Mouse (Mus musculus) E14TG2a.4 (cell line): ENCODE measurements around the gene Cdkn3.

Experiments
- H3K27me3 ChIP-seq: 2 replicates; pipeline ENCODE4 v1.6.1; 2014; ENCODE audit warnings: low read length, control low read depth; ENCODE audit not compliant: insufficient read depth
- H3K36me3 ChIP-seq: 2 replicates; pipeline ENCODE4 v1.6.1; 2014; ENCODE audit warnings: low read length, control low read depth; ENCODE audit not compliant: insufficient read depth
- H3K4me1 ChIP-seq: replicated peaks from 2 replicates; pipeline ENCODE4 v1.6.1; 2014; ENCODE audit warnings: low read depth, low read length, control low read depth
- H3K4me3 ChIP-seq: replicated peaks from 2 replicates; pipeline ENCODE4 v1.5.1; 2014; ENCODE audit warnings: mild to moderate bottlenecking, low read length
- H3K9me3 ChIP-seq: 2 replicates; pipeline ENCODE4 v1.6.1; 2014; ENCODE audit warnings: low read length, control low read depth
- CTCF ChIP-seq: conservative IDR thresholded peaks from 2 replicates; pipeline ENCODE4 v1.5.1; 2014; ENCODE audit warnings: low read length
- NANOG ChIP-seq: IDR thresholded peaks from 2 replicates; pipeline ENCODE4 v1.6.1; 2014; ENCODE audit warnings: borderline replicate concordance, low read length, mixed read lengths
- POU5F1 ChIP-seq: IDR thresholded peaks from 2 replicates; pipeline ENCODE4 v1.6.1; 2014; ENCODE audit warnings: low read length, borderline replicate concordance

The Cdkn3 gene

GRCm38 (mm10) chr14:46787787-46788504 is 27.6 kb downstream of the Cdkn3 start, which contains the start of gene Cnih1:
Cnih1 (minus strand) TSS chr14:46788411.
- peak within 1 kb of the TSS; percentile 91 for H3K4me3 ChIP-seq
- TF ChIP-seq CTCF (peak; percentile 18; the same call in 1 of the 2 replicates), POU5F1 (no peak), NANOG (no peak)
- peaks cover 17% of the 10 kb centered on the region for H3K36me3 ChIP-seq
- H3K27me3 ChIP-seq, result no peaks in the 10 kb centered on the region
- H3K4me1 ChIP-seq, result peaks cover 23% of the 10 kb centered on the region
- H3K9me3 ChIP-seq, result no peaks in the 10 kb centered on the region

- Histone ChIP-seq H3K27me3 (no peaks in the 10 kb centered on the region), H3K4me1 (peaks cover 23% of the 10 kb centered on the region), H3K9me3 (peaks cover 4% of the 10 kb centered on the region), H3K36me3 (peaks cover 15% of the 10 kb centered on the region), H3K4me3 (peak overlapping the region; percentile 91)
- TF ChIP-seq CTCF, result no peak
Measured at GRCm38 (mm10) chr14:46788505-46788901, 28.2 kb downstream of the Cdkn3 start.

- Histone ChIP-seq H3K9me3 (peaks cover 17% of the 10 kb centered on the region), H3K4me1 (peaks cover 20% of the 10 kb centered on the region), H3K36me3 (peaks cover 4% of the 10 kb centered on the region; the same call in 1 of the 2 replicates), H3K4me3 (no peak overlapping the region), H3K27me3 (no peaks in the 10 kb centered on the region)
- TF ChIP-seq POU5F1 (no peak), CTCF (peak; percentile 52), NANOG (no peak)
Measured at GRCm38 (mm10) chr14:46790303-46790702, 30.0 kb downstream of the Cdkn3 start.

- H3K36me3 ChIP-seq, result peaks cover 4% of the 10 kb centered on the region; the same call in 1 of the 2 replicates
- H3K9me3 ChIP-seq, result peaks cover 17% of the 10 kb centered on the region
- no peak overlapping the region for H3K4me3 ChIP-seq
- no peak for TF ChIP-seq CTCF
- no peak for TF ChIP-seq NANOG
- TF ChIP-seq POU5F1, result no peak
- H3K4me1 ChIP-seq, result peaks cover 19% of the 10 kb centered on the region
- H3K27me3 ChIP-seq, result no peaks in the 10 kb centered on the region
Measured at GRCm38 (mm10) chr14:46790723-46791122, 30.4 kb downstream of the Cdkn3 start.

- no peak for TF ChIP-seq POU5F1
- TF ChIP-seq NANOG, result no peak
- TF ChIP-seq CTCF, result no peak
- peaks cover 26% of the 10 kb centered on the region for H3K9me3 ChIP-seq
- no peak overlapping the region for H3K4me3 ChIP-seq
- H3K27me3 ChIP-seq, result no peaks in the 10 kb centered on the region
- H3K36me3 ChIP-seq, result peaks cover 6% of the 10 kb centered on the region; the same call in 1 of the 2 replicates
- H3K4me1 ChIP-seq, result no peaks in the 10 kb centered on the region
Measured at GRCm38 (mm10) chr14:46794157-46794556, 33.8 kb downstream of the Cdkn3 start.

GRCm38 (mm10) chr14:46800684-46801345 is 40.5 kb downstream of the Cdkn3 start:
- TF ChIP-seq CTCF (no peak), NANOG (no peak), POU5F1 (no peak)
- Histone ChIP-seq H3K36me3 (peaks cover 14% of the 10 kb centered on the region), H3K4me1 (peaks cover 6% of the 10 kb centered on the region; the same call in 1 of the 2 replicates), H3K27me3 (no peaks in the 10 kb centered on the region), H3K9me3 (peaks cover 16% of the 10 kb centered on the region), H3K4me3 (no peak overlapping the region)

GRCm38 (mm10) chr14:46803259-46803658 is 42.9 kb downstream of the Cdkn3 start:
- Histone ChIP-seq H3K4me3 (no peak overlapping the region), H3K9me3 (peaks cover 15% of the 10 kb centered on the region), H3K4me1 (peaks cover 6% of the 10 kb centered on the region; the same call in 1 of the 2 replicates), H3K36me3 (peaks cover 20% of the 10 kb centered on the region), H3K27me3 (no peaks in the 10 kb centered on the region)
- no peak for TF ChIP-seq POU5F1
- TF ChIP-seq CTCF, result no peak
- no peak for TF ChIP-seq NANOG

GRCm38 (mm10) chr14:46803791-46804190 is 43.5 kb downstream of the Cdkn3 start:
- TF ChIP-seq CTCF (no peak), POU5F1 (no peak), NANOG (no peak)
- Histone ChIP-seq H3K4me3 (no peak overlapping the region), H3K36me3 (peaks cover 25% of the 10 kb centered on the region)

More at GRCm38 (mm10) chr14:46803791-46804190, 43.5 kb downstream of the Cdkn3 start:
- Histone ChIP-seq H3K27me3 (no peaks in the 10 kb centered on the region), H3K4me1 (peaks cover 6% of the 10 kb centered on the region; the same call in 1 of the 2 replicates), H3K9me3 (peaks cover 11% of the 10 kb centered on the region)
